Mouse (Mus musculus) heart, postnatal 0 days (tissue): Measurements from ENCODE around the gene Dennd1a. TPM values are rescaled to one million over a fixed set of nuclear protein-coding genes. Genes with fewer than 3 reads are reported as not detected.

Experiments used
- ATAC-seq: fragments of 200-750 bp; cut with Nextera tagmentation; 2 replicates; pipeline ENCODE4 v1.8.0; 2017; ENCODE audit warnings: low read depth, moderate number of reproducible peaks, moderate library complexity; ENCODE audit not compliant: insufficient read depth
- DNase-seq: peaks from one replicate; pipeline ENCODE4 v3.0.0-alpha.2; 2016; ENCODE audit warnings: low spot score
- H3K27ac ChIP-seq: fragments of 300-500 bp; sonication (generic); 2 replicates; pipeline ENCODE4 v1.5.1; 2014; ENCODE audit warnings: low read depth, mild to moderate bottlenecking
- H3K27me3 ChIP-seq: fragments of 300-500 bp; sonication (generic); 2 replicates; pipeline ENCODE4 v1.6.1; 2014; ENCODE audit warnings: low read length, mixed read lengths; ENCODE audit not compliant: control insufficient read depth, insufficient read depth
- H3K36me3 ChIP-seq: fragments of 300-500 bp; sonication (generic); replicated peaks from 2 replicates; pipeline ENCODE4 v1.6.1; 2014; ENCODE audit warnings: low read length, mixed read lengths; ENCODE audit not compliant: control insufficient read depth, insufficient read depth
- H3K4me1 ChIP-seq: fragments of 300-500 bp; sonication (generic); 2 replicates; pipeline ENCODE4 v1.6.1; 2014; ENCODE audit warnings: antibody characterized with exemption; ENCODE audit not compliant: control insufficient read depth, insufficient read depth
- H3K4me2 ChIP-seq: fragments of 300-500 bp; sonication (generic); 2 replicates; pipeline ENCODE4 v1.6.1; 2014; ENCODE audit warnings: low read depth, mild to moderate bottlenecking, low read length, moderate library complexity
- H3K4me3 ChIP-seq: fragments of 300-500 bp; sonication (generic); 2 replicates; pipeline ENCODE4 v1.5.1; 2014; ENCODE audit warnings: low read depth, low read length
- H3K9ac ChIP-seq: fragments of 300-500 bp; sonication (generic); replicated peaks from 2 replicates; pipeline ENCODE4 v1.6.1; 2014; ENCODE audit warnings: low read depth, low read length, mixed read lengths
- H3K9me3 ChIP-seq: fragments of 300-500 bp; sonication (generic); replicated peaks from 2 replicates; pipeline ENCODE4 v1.6.1; 2016; ENCODE audit warnings: low read length; ENCODE audit not compliant: control insufficient read depth
- CTCF ChIP-seq: IDR thresholded peaks from 2 replicates; pipeline ENCODE4 v1.5.1; 2016; ENCODE audit warnings: antibody characterized with exemption, control low read depth, low read depth
- EP300 ChIP-seq: IDR thresholded peaks from 2 replicates; pipeline ENCODE4 v1.6.1; 2016; ENCODE audit warnings: antibody characterized with exemption, low read depth
- WGBS: fragments of 180-500 bp; shearing (Covaris S2); extraction: QIAGEN DNeasy Blood & Tissue Kit; methylation state at CpG from one replicate; pipeline ENCODE4 v1.1.7; 2014; 5-methylcytosine and 5-hydroxymethylcytosine counted together
- polyA plus RNA-seq: library from polyadenylated mRNA; unstranded; fragments of >200 nt; fragmentation: Nextera tagmentation; extraction: Ambion mirVana; gene quantifications from 2 replicates; pipeline ENCODE4 v1.2.1, GENCODE M21; 2015
- total RNA-seq: library from RNA; depleted of rRNA; stranded (reverse); fragments of >200 nt; gene quantifications from 2 replicates; pipeline ENCODE4 v1.2.3, GENCODE M21; 2014; ENCODE audit warnings: low replicate concordance

Gene Dennd1a
- total and polyA plus RNA-seq, 2 experiments from 2014 or later = 5.7 to 15.8 TPM

DNA sequence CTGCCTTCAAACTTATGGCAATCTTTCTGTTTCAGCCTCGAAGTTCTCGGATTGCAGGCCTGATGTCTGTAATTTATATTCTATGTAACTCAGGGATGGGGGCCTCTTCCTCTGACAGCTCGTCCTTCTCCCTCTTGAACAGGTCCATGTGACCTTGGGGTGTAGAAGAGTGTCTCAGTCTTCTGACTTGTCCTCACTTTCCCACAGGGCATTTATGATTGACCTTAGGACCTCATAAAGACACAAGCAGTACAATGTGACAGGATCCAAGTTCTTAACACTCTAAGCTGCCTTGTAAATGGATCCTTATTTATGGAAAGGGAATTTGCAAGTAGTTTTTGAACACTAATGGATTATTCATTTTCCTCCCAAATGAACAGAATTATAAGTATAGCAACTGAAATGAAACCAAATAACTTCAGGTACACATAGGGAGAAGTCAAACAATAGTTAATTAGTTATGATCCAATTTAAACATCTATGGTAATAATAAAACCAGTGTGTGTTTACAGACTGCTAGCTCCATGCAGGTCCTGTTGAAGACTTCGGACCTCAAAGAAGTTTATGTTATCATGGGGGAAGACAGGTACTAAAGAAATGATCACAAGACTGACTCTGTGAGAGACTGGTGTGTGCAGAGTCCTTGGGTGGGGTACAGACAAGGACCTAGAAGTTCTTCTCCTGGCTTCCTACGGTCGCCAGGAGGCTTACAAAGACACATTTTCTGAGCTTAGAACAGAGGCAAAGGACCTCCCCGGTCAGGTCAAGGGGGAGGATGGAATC, 448.8 kb downstream of the Dennd1a start:
- Histone ChIP-seq H3K9me3 (no peaks in the 10 kb centered on the region), H3K4me1 (peaks cover 9% of the 10 kb centered on the region), H3K36me3 (0 out of 2 replicates have a peak, but pooled peaks cover 4% of the 10 kb centered on the region), H3K4me3 (no peak overlapping the region), H3K4me2 (no peak overlapping the region), H3K9ac (no peak overlapping the region), H3K27me3 (no peaks in the 10 kb centered on the region), H3K27ac (no peak overlapping the region)
- 82% methylated on average over 7 of the region's 7 CpGs for WGBS
- ATAC-seq (no peak), DNase-seq (no peak)
- TF ChIP-seq CTCF (no peak), EP300 (no peak)

GRCm38 (mm10) chr2:37837542-37837941, 449.6 kb downstream of the Dennd1a start:
- Histone ChIP-seq H3K27me3 (no peaks in the 10 kb centered on the region), H3K4me3 (no peak overlapping the region), H3K4me2 (no peak overlapping the region), H3K27ac (no peak overlapping the region), H3K4me1 (peaks cover under 1% of the 10 kb centered on the region; the same call in 1 of the 2 replicates), H3K36me3 (peaks cover 4% of the 10 kb centered on the region; the same call in 1 of the 2 replicates), H3K9ac (no peak overlapping the region), H3K9me3 (no peaks in the 10 kb centered on the region)
- TF ChIP-seq CTCF (no peak), EP300 (no peak)
- WGBS = 93% methylated on average over 3 of the region's 3 CpGs
- ATAC-seq = no peak
- DNase-seq = no peak

GRCm38 (mm10) chr2:37836926-37837325, 450.3 kb downstream of the Dennd1a start:
- Histone ChIP-seq H3K9me3 (no peaks in the 10 kb centered on the region), H3K36me3 (peaks cover 4% of the 10 kb centered on the region; the same call in 1 of the 2 replicates), H3K27ac (no peak overlapping the region), H3K27me3 (no peaks in the 10 kb centered on the region), H3K4me1 (no peaks in the 10 kb centered on the region), H3K9ac (no peak overlapping the region), H3K4me3 (no peak overlapping the region), H3K4me2 (no peak overlapping the region)
- ATAC-seq (no peak), DNase-seq (no peak)
- WGBS = 95% methylated on average over 3 of the region's 3 CpGs
- no peak for TF ChIP-seq EP300

GRCm38 (mm10) chr2:37832253-37832652, 454.9 kb downstream of the Dennd1a start:
- Histone ChIP-seq H3K27ac (no peak overlapping the region), H3K36me3 (peaks cover 4% of the 10 kb centered on the region), H3K4me2 (no peak overlapping the region), H3K9ac (no peak overlapping the region), H3K4me3 (no peak overlapping the region), H3K4me1 (peaks cover 9% of the 10 kb centered on the region; the same call in 1 of the 2 replicates), H3K27me3 (no peaks in the 10 kb centered on the region), H3K9me3 (no peaks in the 10 kb centered on the region)
- TF ChIP-seq CTCF (no peak), EP300 (no peak)
- ATAC-seq (no peak), DNase-seq (no peak)
- 60% methylated on average over 10 of the region's 10 CpGs for WGBS

DNA sequence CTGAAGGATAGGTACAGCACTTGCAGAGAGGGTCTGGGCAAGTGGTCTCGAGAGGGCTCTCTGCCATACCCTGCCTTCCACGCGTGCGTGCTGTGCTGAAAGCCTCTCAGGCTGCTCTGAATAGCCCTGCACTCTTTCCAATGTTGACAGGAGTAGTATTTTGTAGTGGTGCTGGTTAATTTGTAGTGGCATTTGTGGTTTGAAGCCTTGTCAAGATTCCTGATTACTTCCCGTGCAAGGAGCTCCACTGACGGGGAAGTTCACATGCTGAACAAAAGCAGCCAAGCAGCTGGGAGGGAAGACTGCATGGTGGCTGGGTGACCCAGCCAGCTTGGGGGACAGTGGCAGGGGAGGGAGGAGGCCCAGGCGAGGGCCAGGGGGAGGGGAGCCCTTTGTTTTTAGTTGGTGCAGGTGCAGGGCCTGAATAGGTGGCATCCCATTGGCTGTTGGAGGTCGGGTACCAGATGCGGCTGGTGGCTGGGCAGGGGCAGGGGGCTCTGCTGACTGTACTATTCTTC, 457.4 kb downstream of the Dennd1a start:
- 53% methylated on average over 9 of the region's 9 CpGs for WGBS
- H3K36me3 ChIP-seq = no peaks in the 10 kb centered on the region; the same call in none of the 2 replicates
- DNase-seq = no peak
- TF ChIP-seq EP300 (no peak), CTCF (no peak)
- no peaks in the 10 kb centered on the region for H3K27me3 ChIP-seq
- ATAC-seq = no peak
- H3K4me1 ChIP-seq = peaks cover 9% of the 10 kb centered on the region; the same call in 1 of the 2 replicates
- no peaks in the 10 kb centered on the region for H3K9me3 ChIP-seq
- no peak overlapping the region for H3K27ac ChIP-seq
- no peak overlapping the region for H3K4me2 ChIP-seq
- no peak overlapping the region for H3K4me3 ChIP-seq
- no peak overlapping the region for H3K9ac ChIP-seq
